ENCODE assay signal across 8 mouse cellular contexts in genomic region chr5:142908941-142909575, GRCm38 (mm10). TPM values are rescaled to one million over a fixed set of nuclear protein-coding genes. Genes with fewer than 3 reads are reported as not detected.
DNase-seq lines count a peak whose midpoint lies in the region; ATAC-seq and TF ChIP-seq lines count a peak whose summit lies in the region.

No protein-coding gene starts in this region.

- 0 out of 2 replicates have a peak, but pooled peaks have one; percentile 31 for TF ChIP-seq EP300 in heart, adult 2 months (IDR thresholded peaks at IDR 0.05; ENCODE audit: insufficient read depth, low read depth, low read length)

- H3K79me2 ChIP-seq in heart, adult 2 months (replicated peaks; ENCODE audit: control insufficient read depth, insufficient read depth, low read length): peaks cover 2% of the 10 kb centered on the region; the same call in 1 of the 2 replicates

- WGBS in heart, adult 2 months: 11% methylated on average over 5 of the region's 5 CpGs
- WGBS in embryonic facial prominence, embryonic 15.5 days: 36% methylated on average over 5 of the region's 5 CpGs
- WGBS in intestine, embryonic 14.5 days: 12% methylated on average over 5 of the region's 5 CpGs
- WGBS in liver, embryonic 16.5 days (ENCODE audit: insufficient replicate concordance): 19% methylated on average over 5 of the region's 5 CpGs

- no peaks in the 10 kb centered on the region for H3K27me3 ChIP-seq in heart, adult 2 months (ENCODE audit: control insufficient read depth, insufficient read depth, low read length)
- no peaks in the 10 kb centered on the region for H3K27me3 ChIP-seq in embryonic facial prominence, embryonic 15.5 days
- H3K27me3 ChIP-seq in intestine, embryonic 14.5 days (replicated peaks; ENCODE audit: control insufficient read depth, insufficient read depth, low read length): no peaks in the 10 kb centered on the region
- no peaks in the 10 kb centered on the region for H3K27me3 ChIP-seq in liver, embryonic 16.5 days (ENCODE audit: control insufficient read depth, insufficient read depth, low read depth, low read length)

- no peak overlapping the region for H3K4me3 ChIP-seq in heart, adult 2 months
- H3K4me3 ChIP-seq in embryonic facial prominence, embryonic 15.5 days (replicated peaks): no peak overlapping the region
- H3K4me3 ChIP-seq in intestine, embryonic 14.5 days (ENCODE audit: low read depth, low read length): no peak overlapping the region
- H3K4me3 ChIP-seq in liver, embryonic 16.5 days (ENCODE audit: low read depth, low read length): no peak overlapping the region

- no peak for ATAC-seq in embryonic facial prominence, embryonic 15.5 days (ENCODE audit: insufficient number of reproducible peaks, low FRiP score, low TSS enrichment, low read depth)
- no peak for ATAC-seq in intestine, embryonic 14.5 days (replicated peaks; ENCODE audit: low FRiP score, low TSS enrichment, low read depth)
- ATAC-seq in liver, embryonic 16.5 days (ENCODE audit: low read depth): no peak
- peak; percentile 28 for ATAC-seq in neutrophil, adult 5-6 weeks (ENCODE audit: extremely low read depth, insufficient number of reproducible peaks, low FRiP score, poor library complexity, severe bottlenecking)

- H3K4me2 ChIP-seq in embryonic facial prominence, embryonic 15.5 days (replicated peaks): no peak overlapping the region
- peak overlapping the region; percentile 92 for H3K4me2 ChIP-seq in intestine, embryonic 14.5 days (ENCODE audit: low read length)
- H3K4me2 ChIP-seq in liver, embryonic 16.5 days (ENCODE audit: low read depth, low read length): peak overlapping the region; percentile 91

- peak overlapping the region; percentile 42; the same call in 1 of the 2 replicates for H3K9ac ChIP-seq in heart, adult 2 months (ENCODE audit: low read depth, low read length)
- H3K9ac ChIP-seq in embryonic facial prominence, embryonic 15.5 days: no peak overlapping the region
- 0 out of 2 replicates have a peak overlapping the region, but pooled peaks have one; percentile 15 for H3K9ac ChIP-seq in intestine, embryonic 14.5 days (ENCODE audit: low read length)
- H3K9ac ChIP-seq in liver, embryonic 16.5 days (ENCODE audit: low read depth, low read length): peak overlapping the region; percentile 100

- peaks cover 18% of the 10 kb centered on the region for H3K4me1 ChIP-seq in heart, adult 2 months (ENCODE audit: control insufficient read depth, insufficient read depth, low read length)
- H3K4me1 ChIP-seq in embryonic facial prominence, embryonic 15.5 days: peaks cover 45% of the 10 kb centered on the region
- H3K4me1 ChIP-seq in intestine, embryonic 14.5 days (replicated peaks; ENCODE audit: control insufficient read depth, insufficient read depth, low read length): peaks cover 41% of the 10 kb centered on the region
- peaks cover 62% of the 10 kb centered on the region for H3K4me1 ChIP-seq in liver, embryonic 16.5 days (ENCODE audit: control insufficient read depth, low read depth, low read length)

- H3K27ac ChIP-seq in heart, adult 2 months: peak overlapping the region; percentile 100
- peak overlapping the region; percentile 100 for H3K27ac ChIP-seq in embryonic facial prominence, embryonic 15.5 days (replicated peaks)
- H3K27ac ChIP-seq in intestine, embryonic 14.5 days (ENCODE audit: low read depth): peak overlapping the region; percentile 100
- H3K27ac ChIP-seq in liver, embryonic 16.5 days (ENCODE audit: low read length): peak overlapping the region; percentile 100

- intact Hi-C loops in heart, adult 2 months (cut with DNase I): no loop called here

- H3K9me3 ChIP-seq in embryonic facial prominence, embryonic 15.5 days (replicated peaks): no peaks in the 10 kb centered on the region
- H3K9me3 ChIP-seq in intestine, embryonic 14.5 days (ENCODE audit: control insufficient read depth, low read length): no peaks in the 10 kb centered on the region
- H3K9me3 ChIP-seq in liver, embryonic 16.5 days (replicated peaks; ENCODE audit: control insufficient read depth, low read length): no peaks in the 10 kb centered on the region

- peaks cover 7% of the 10 kb centered on the region for H3K36me3 ChIP-seq in heart, adult 2 months (ENCODE audit: control insufficient read depth, insufficient read depth, low read length)
- peaks cover 14% of the 10 kb centered on the region for H3K36me3 ChIP-seq in embryonic facial prominence, embryonic 15.5 days
- H3K36me3 ChIP-seq in intestine, embryonic 14.5 days (ENCODE audit: control insufficient read depth, insufficient read depth, low read length): peaks cover 15% of the 10 kb centered on the region
- H3K36me3 ChIP-seq in liver, embryonic 16.5 days (ENCODE audit: control insufficient read depth, insufficient read depth): peaks cover 15% of the 10 kb centered on the region

- no peak for TF ChIP-seq POLR2A in heart, adult 2 months (IDR thresholded peaks at IDR 0.05; ENCODE audit: insufficient read depth, low read depth, low read length)

- no peak for TF ChIP-seq CTCF in heart, adult 2 months (IDR thresholded peaks at IDR 0.05)

- peak; percentile 57 to 73 for DNase-seq in heart, adult 2 months
- DNase-seq in heart, postnatal 4 days: no peak
- DNase-seq in intestine, embryonic 14.5 days (ENCODE audit: low spot score): no peak
- DNase-seq in embryo, embryonic 9.5 days (ENCODE audit: extremely low spot score): no peak
- no peak for DNase-seq in cerebellum, adult 18-20 months

RNA-seq across cellular contexts. Expression of gene Actb, which starts 2.5 kb away (rescaled TPM):
- total RNA-seq in heart, adult 2 months (2021): 100 to 1,000 TPM; 679 to 987 TPM
- 1,148 and 1,181 TPM in 2 replicates for polyA plus RNA-seq in heart, adult 2 months (2012; rRNA removed)
- 1,000 to 10,000 TPM; 2,345 to 2,495 TPM for total RNA-seq in heart, postnatal 4 days (2021)
- polyA plus RNA-seq in embryonic facial prominence, embryonic 15.5 days (2015; fragmentation: Nextera tagmentation; extraction: Ambion mirVana): 12,790 and 13,060 TPM in 2 replicates
- polyA plus RNA-seq in intestine, embryonic 14.5 days (2014; fragmentation: Nextera tagmentation; extraction: Ambion mirVana): 15,561 and 16,510 TPM in 2 replicates
- polyA plus RNA-seq in liver, embryonic 16.5 days (2015; fragmentation: Nextera tagmentation; extraction: Ambion mirVana): 6,197 and 6,568 TPM in 2 replicates
- 7,503 and 8,865 TPM in 2 replicates for total RNA-seq in neutrophil, adult 5-6 weeks (2017)

RNA-seq across cellular contexts. Expression of gene Fbxl18, which starts 13.8 kb away (rescaled TPM):
- 1 to 10 TPM; 4.0 to 4.5 TPM for total RNA-seq in heart, adult 2 months (2021)
- 6.9 and 7.6 TPM in 2 replicates for polyA plus RNA-seq in heart, adult 2 months (2012; rRNA removed)
- total RNA-seq in heart, postnatal 4 days (2021): 1 to 10 TPM; 9.4 to 9.5 TPM
- 11.7 and 14.7 TPM in 2 replicates for polyA plus RNA-seq in embryonic facial prominence, embryonic 15.5 days (2015; fragmentation: Nextera tagmentation; extraction: Ambion mirVana)
- polyA plus RNA-seq in intestine, embryonic 14.5 days (2014; fragmentation: Nextera tagmentation; extraction: Ambion mirVana): 10.3 and 10.8 TPM in 2 replicates
- 2.7 TPM in 2 replicates for polyA plus RNA-seq in liver, embryonic 16.5 days (2015; fragmentation: Nextera tagmentation; extraction: Ambion mirVana)
- total RNA-seq in neutrophil, adult 5-6 weeks (2017): 5.9 and 8.2 TPM in 2 replicates

RNA-seq across cellular contexts. Expression of gene Fscn1, which starts 51.1 kb away (rescaled TPM):
- total RNA-seq in heart, adult 2 months (2021): 10 to 100 TPM; 18.7 to 22.5 TPM
- 37.0 and 47.7 TPM in 2 replicates for polyA plus RNA-seq in heart, adult 2 months (2012; rRNA removed)
- total RNA-seq in heart, postnatal 4 days (2021): 100 to 1,000 TPM; 145 to 173 TPM
- polyA plus RNA-seq in embryonic facial prominence, embryonic 15.5 days (2015; fragmentation: Nextera tagmentation; extraction: Ambion mirVana): 328 TPM in 2 replicates
- 230 and 247 TPM in 2 replicates for polyA plus RNA-seq in intestine, embryonic 14.5 days (2014; fragmentation: Nextera tagmentation; extraction: Ambion mirVana)
- 19.6 and 20.4 TPM in 2 replicates for polyA plus RNA-seq in liver, embryonic 16.5 days (2015; fragmentation: Nextera tagmentation; extraction: Ambion mirVana)
- not detected in 2 replicates for total RNA-seq in neutrophil, adult 5-6 weeks (2017)

Comparison
In these comparisons a context has a peak if more than half of its experiments do, and no peak if none do; other contexts are left out.
1. DNase-seq: peak in heart, adult 2 months (2 of 2); none in heart, postnatal 4 days (single experiment), intestine, embryonic 14.5 days (single experiment), embryo, embryonic 9.5 days (single experiment) and cerebellum, adult 18-20 months (0 of 2).
2. Peak in every context shown above with its lines, with median percentiles within 50 percentile points of each other: H3K27ac ChIP-seq.